Mouse (Mus musculus): ENCODE measurements around the gene Pip4k2c. TPM values are rescaled to one million over a fixed set of nuclear protein-coding genes. Genes with fewer than 3 reads are reported as not detected.

Pip4k2c gene
- total RNA-seq, 1 experiment from 2014 or later: 28.5 TPM

GRCm38 (mm10) chr10:127188465-127189115 is 22.8 kb downstream of the Pip4k2c start:
- DNase-seq: peak; percentile 69

DNA sequence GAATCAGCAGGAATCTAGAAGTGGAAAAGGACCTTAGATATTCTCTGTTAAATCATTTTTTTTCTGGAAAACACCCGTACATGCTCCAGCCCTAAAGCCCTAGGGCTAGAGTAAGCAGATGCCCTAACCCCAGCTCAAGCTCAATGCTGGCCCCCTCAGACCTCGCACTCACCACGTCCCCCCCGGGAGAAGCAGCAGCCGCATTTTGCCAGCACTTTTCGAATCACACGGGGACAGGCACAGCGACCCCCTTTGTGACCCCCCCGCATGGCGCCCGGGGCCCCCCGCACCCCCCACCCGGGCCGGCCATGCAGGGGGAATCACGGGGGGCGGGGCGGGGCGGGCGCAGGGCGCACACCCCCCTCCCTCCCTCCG is 23.3 kb downstream of the Pip4k2c start:
- DNase-seq: no peak

DNA sequence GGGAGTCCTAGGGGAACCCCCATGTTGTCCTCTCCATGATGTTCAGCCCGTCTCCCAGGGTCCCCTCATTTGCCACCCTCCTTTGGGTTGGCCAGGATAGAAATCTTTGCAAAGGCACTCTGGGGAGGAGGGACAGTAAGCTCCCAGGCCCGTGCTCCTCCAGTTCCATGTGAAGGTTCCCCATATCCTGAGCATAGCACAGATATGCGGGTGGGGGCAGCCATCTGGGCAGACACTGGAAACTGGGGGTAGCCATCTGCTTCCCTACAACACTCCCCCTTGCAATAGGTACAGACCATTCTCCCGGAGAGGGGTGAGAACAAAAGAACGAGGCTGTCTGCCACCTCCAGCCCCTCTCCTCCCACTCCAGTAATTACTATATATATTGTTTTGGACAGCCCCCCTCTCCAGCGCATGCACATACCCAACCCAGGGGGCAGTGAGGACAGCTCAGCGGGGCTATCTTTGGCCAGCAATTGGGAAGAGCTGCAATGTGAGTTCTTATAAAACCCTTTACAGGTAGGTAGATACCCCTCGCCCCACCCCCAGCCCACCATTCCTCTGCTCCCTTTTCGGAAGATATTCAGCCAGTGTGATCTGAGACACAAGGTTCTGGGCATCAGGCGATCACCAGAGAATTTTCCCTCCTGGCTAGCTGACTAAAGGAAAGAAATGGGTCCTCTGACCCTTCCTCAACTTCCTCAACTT is 23.9 kb downstream of the Pip4k2c start:
- no peak for DNase-seq

DNA sequence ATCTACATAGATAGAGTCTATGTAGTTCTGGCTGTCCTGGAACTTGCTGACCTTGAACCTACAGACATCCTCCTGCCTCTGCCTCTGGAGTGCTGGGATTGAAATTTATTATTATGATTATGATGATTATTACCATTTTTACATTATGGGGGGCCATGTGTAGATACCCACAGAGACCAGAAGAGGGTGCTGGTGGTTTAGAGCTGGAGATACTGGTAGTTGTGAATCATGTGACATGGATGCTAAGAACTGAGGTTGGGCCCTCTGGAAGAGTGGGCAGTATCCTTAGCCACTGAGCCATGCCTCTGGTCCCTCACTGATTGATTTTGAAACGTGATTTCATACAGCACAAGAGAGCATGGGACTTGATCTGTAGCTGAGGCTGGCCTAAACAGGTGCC is 24.9 kb downstream of the Pip4k2c start:
- DNase-seq: no peak

GRCm38 (mm10) chr10:127185506-127185905 is 25.9 kb downstream of the Pip4k2c start:
- no peak for DNase-seq

DNA sequence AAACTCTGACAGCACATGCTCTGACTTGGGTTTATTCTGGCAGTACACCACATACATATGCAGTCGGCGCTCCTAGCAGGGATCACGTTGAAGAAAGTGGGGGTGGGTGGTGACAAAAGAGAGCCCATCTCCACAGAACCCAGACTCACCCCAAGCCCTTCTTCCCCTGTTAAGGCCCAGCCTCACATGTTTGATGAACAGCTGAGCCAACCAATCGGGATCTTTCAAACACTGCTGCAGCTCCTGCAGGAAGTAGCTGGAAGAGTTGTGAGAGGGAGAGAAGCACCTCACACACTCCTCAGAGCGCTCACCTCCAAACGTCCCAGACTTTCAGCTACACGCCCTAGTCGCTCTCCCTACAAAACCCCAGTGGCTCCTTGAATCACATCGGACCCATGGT is 26.3 kb downstream of the Pip4k2c start:
- no peak for DNase-seq

GRCm38 (mm10) chr10:127183759-127184158 is 27.6 kb downstream of the Pip4k2c start:
- no peak for DNase-seq

- DNase-seq: no peak
These were observed 28.8 kb downstream of the Pip4k2c start for GRCm38 (mm10) chr10:127182624-127183023.

- DNase-seq: no peak
These were observed 29.8 kb downstream of the Pip4k2c start for GRCm38 (mm10) chr10:127181566-127181965.

- DNase-seq: no peak
These were observed 30.7 kb downstream of the Pip4k2c start for GRCm38 (mm10) chr10:127180695-127181047.

- DNase-seq: no peak
These were observed 31.3 kb downstream of the Pip4k2c start, which contains the start of gene Slc26a10 for GRCm38 (mm10) chr10:127179871-127180694. Gene Slc26a10, minus strand, starts transcription at chr10:127180645.

DNA sequence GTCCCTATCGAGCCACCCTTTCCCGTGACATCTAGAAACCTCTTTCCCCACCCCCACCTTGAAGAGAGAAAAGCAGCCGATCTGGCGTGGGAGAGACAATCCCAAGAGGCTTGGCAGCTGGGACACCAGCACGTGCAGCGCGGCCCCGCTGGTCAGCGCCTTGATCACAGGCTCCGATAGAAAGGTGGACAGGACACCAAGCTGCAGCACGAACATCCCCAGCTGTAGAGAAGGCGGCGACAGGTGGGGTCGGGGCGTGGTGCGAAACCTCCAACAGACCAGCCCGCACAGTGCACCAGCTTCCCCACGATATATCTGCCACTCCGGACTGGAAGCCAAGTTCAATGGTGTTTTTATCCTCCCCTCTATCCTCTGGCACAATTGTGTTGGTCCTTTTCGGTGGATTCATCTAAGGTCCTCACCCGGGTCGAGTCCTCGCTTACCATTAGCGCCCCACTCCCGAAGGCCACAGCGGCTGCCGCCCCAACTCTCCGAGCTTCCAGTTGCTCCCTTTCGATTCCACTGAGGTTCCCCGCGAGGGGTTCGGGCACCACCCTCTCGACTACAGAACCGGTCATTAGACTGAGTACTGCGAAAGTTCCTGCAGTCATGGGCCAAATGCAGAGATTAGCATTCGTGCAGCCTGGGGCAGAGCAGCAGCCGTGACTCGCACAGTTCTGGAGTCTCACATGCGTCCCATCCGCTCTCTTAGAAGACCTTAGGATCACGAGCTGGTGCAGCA is 32.9 kb downstream of the Pip4k2c start:
- no peak for DNase-seq

DNA sequence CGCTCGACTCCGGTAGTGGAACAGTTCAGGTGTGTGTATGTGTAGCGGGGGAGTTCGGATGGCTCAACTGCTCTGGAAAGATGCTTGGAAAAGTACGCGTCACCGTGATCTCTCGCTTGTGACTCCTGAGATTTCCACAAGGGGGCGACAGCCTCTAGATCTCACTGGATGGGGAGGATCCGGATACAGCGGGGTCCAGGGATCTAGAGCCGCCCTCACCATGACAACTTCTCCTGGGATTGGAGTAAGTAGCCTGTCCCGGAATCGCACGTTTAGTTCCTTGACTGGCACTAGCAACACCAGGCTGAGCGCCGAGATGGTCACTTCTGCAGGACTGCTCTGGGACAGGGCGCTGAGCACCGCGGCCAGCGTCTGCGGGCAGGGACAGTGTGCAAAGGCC is 33.7 kb downstream of the Pip4k2c start:
- DNase-seq: peak; percentile 85

- DNase-seq: no peak
These were observed 34.1 kb downstream of the Pip4k2c start for GRCm38 (mm10) chr10:127177235-127177634.

DNA sequence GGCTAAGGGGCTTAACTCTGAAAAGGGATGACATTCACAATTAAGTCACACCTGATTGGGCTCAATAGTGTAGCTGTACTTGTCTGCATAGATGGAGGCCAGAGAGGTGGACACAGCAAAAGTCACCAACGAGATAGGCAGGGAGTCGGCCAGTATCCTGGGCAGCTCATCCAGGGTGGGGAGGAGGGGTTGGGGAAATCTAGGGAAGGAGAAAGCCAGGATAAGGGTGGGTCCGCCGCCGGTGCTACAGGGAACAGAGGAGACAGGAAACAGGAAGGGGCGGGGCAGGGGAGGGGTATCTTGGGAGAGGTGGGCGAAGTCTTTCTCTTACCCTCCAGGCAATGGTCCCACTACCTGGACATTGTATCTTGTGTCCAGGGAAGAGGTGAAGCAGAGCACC is 34.6 kb downstream of the Pip4k2c start:
- DNase-seq: no peak

DNA sequence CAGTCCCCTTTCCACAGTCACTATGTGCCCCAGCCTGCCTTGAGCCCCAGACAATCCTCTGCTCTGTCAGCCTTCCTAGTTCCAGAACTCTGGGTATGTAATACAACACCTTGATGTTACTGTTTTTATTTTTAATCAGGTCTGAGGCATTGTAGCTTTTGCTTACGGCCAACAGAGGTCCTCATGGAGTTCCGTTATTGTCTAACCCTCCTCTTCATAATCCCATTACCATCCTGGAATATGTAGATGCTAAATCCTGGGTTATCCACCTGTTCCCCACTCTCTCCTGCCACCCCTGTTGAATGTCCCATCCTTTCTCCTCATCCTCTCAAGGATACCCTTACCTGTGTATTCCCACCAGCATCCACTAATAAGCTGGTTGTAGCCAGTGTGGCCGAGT is 35.2 kb downstream of the Pip4k2c start:
- DNase-seq: no peak

DNA sequence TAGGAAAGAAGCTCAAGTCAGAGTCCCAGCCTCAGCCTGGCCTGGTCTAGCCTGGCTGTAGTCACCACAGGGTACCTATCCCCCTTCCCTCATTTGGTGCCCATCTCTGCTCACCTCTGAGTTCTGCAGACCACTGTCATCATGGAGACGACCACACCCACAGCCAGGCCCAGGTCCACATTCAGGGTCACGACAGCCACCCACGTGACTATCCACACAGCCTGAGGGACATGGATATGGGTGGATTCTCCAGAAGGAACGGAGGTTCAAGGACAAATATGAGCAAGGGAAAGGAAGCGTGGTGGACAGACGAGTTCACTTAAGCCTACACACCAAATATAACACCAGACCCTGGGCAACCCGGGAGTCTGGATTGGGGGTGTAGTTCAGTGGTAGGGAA is 37.2 kb downstream of the Pip4k2c start:
- no peak for DNase-seq

- no peak for DNase-seq
These were observed 38.0 kb downstream of the Pip4k2c start for GRCm38 (mm10) chr10:127173148-127174065.

- no peak for DNase-seq
These were observed 39.7 kb downstream of the Pip4k2c start for GRCm38 (mm10) chr10:127171631-127172200.

DNA sequence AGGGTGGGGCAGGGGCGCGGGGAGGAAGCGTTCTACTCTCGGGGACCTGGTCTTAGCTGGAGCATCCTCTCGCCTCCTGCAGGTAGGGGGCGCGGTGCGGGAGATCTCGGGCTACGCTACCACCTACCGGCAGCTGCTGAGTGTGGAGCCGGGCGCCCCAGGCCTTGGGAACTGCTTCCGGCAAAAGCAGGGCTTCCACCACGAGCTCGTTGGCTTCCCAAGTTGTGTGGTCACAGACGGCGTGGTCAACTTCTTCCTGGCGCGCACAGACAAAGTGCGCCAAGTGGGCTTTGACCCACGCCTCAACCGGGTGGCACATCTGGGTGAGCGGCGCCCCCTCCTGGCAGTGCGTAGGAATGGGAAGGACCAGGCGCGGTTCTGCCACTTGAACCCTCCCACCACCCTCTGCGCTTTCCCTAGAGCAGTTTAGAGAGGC is 40.5 kb downstream of the Pip4k2c start:
- peak; percentile 88 for DNase-seq

DNA sequence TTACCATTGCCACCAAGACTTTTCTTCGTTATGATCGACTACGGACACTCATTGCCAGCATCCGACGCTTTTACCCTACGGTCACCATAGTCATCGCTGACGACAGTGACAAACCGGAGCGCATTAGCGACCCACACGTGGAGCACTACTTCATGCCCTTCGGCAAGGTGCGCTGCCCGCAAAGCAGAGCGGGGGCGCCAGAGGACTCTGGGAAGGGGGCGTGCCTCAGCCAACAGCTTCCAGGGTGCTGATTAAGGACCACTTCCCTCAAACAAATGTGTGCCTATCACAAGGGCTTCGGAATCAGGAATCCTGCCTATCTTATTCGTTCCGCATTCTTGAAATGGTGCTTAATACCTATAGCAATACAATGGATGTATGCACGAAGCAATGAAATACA is 41.4 kb downstream of the Pip4k2c start:
- DNase-seq: peak; percentile 53
